Mouse (Mus musculus): ENCODE data around the gene Gna15.

DNA sequence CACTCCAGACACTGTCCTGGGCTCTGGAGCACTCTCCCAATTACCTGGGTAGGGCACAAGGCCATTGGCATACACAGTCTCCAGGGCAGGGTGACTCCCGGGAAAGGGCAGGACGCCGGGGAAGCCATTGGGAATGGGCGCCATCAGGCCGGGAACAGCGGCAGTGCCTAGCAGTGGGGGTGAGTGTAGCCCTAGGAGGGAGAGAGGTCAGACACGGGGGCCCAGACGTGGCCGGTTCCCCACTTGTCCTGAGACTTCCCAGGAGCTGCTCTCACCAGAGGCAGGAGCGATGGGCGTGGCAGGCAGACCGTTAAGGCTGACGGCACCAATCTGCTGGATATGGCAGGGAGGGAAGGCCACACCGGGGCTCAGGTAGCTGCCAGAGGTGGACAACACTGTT lies 57.1 kb downstream of the Gna15 start:
- no peak for TF ChIP-seq CTCF (IDR thresholded peaks at IDR 0.05)
- TF ChIP-seq EP300 (IDR thresholded peaks at IDR 0.05) = no peak
